Mouse (Mus musculus) erythroid progenitor cell, adult 5-6 weeks (primary cell): ENCODE data around the gene Mlxip. TPM values are rescaled to one million over a fixed set of nuclear protein-coding genes. Genes with fewer than 3 reads are reported as not detected.

Experiments
- ATAC-seq: replicated peaks from 2 replicates; pipeline ENCODE4 v1.8.0; 2016; ENCODE audit warnings: moderate number of reproducible peaks, mild to moderate bottlenecking, moderate TSS enrichment, inconsistent platforms; ENCODE audit not compliant: poor library complexity, low FRiP score, severe bottlenecking
- total RNA-seq, 2 experiments: library from RNA; stranded (forward) in 1 of 2; stranded (reverse) in 1 of 2; fragments of 150-400 nt in 1 of 2; fragments of 186-747, 209-891 nt in 1 of 2; gene quantifications; 2 replicates each; pipeline versions ENCODE4 v1.2.3 to v1.2.4; 2015 to 2017; ENCODE audit warnings: low replicate concordance in 2 of 2

Mlxip gene
- total RNA-seq, 2 experiments from 2014 or later = 2.0 to 11.3 TPM

DNA sequence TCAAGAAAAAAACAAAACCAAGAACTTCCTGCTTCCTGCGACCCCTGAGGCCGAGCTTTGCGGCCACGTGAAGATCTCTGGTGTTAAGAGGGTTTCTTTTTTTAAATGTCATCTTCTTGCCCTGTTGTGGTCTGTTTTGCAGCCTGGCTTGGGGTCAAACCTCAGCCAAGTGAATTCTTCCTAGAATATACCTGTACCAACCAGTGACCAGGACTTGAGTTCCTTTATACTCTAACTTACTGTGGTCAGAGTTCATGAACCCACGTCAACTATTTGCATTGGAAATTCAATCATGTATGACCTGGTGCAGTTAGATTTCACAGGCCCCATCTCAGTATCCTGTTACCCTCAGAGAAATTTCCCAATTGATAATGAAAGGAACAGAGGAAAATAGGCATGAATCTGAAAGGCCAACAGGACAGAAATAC, 15.1 kb upstream of the Mlxip start:
- no peak for ATAC-seq

DNA sequence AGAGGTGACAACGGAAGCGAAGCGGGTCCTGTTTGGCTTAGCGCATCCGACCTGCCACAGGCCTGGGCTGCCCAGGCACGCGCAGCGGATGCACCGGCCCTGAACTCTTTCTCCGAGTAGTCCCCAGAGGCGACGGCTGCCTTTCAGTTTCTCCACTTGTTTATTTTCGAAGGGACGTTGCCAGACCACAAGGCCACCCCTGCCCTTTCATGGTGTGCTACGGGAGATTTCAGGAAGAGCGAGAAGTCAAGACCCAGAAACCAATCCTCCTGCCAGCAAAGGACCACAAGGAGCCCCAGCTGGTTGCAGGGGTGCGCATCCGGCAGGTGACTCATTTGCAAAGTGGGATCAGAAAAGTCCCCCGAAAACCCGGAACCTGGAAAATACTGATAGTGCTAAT, 12.6 kb upstream of the Mlxip start:
- no peak for ATAC-seq

DNA sequence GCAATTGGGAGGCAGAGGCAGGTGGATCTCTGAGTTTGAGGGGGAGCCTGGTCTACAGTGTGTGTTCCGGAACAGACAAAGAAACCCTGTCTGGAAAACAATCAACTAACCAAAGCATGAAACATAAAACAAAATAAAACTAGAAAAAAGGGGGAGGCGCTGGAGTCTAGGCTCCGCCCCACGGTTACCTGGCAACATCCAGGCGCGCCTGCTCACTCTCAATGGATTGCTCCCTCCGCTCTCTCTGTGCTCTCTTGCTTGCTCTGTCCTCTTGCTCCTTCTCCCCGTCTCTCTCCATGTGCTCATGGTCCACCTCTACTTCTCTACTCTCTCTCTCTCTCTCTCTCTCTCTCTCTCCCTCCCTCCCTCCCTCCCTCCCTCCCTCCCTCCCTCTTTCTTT, 11.9 kb upstream of the Mlxip start:
- ATAC-seq = no peak

DNA sequence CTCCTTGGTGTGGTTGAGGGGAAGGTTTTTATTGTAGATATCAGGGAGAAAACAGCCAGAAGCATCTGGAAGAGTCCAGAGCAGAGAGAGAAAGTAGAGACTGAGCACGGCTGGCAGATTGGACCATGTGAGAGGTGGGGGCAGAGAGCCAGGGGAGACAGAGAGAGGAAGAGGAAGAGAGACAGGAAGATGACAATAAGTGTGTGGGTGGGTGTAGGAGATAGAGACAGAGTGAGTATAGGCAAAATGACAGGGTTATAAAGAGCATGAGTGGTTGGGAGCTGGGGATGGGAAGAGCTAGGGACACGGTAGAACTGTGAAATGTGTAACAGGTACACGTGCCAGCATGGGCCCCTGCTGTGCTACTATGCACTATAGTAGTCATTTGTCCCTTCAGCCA, 6.1 kb upstream of the Mlxip start:
- no peak for ATAC-seq

DNA sequence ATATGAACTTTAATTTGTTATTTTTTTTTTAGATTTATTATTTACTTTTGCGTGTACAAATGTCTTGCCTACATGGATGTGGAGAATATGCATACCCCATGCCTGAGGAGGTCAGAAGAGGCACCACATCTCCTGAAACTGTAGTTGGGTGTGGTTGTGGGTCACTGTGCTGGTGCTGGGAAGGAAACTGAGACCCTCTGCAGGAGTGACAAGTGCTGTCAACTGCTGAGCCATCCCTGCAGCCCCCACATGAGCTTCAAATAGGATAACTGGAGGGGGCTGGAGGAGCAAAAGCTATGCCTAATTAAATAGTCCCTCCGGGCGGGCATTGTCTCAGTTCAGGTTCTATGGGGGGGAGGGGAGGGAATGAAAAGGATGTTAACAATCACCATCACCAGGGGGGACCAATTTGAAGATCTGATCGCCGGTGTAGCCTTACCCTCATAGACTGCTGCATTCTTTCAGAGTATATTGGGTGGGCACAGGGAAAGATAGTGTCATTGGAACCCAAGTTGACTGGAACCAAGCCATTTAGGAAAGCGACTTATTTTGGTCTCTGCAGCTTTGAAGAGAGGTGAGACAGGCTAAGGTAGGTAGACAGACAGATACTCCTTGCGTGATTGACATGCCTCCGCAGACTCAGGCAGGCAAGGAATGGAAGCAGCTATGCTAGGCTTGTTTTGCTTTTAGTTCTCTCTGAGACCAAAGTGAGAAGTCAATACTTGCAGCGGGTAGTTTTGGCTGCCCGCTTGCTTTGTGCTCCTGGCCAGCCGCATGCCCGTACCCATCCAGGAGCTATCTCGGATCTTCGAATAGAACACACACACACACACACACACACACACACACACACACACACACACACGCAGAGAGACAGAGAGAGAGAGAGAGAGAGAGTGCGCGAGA, 3.8 kb upstream of the Mlxip start:
- ATAC-seq = no peak

GRCm38 (mm10) chr5:123391442-123391809, 3.2 kb upstream of the Mlxip start:
- ATAC-seq = no peak

- ATAC-seq = no peak
Measured at GRCm38 (mm10) chr5:123393786-123394302, 754 bp upstream of the Mlxip start.

DNA sequence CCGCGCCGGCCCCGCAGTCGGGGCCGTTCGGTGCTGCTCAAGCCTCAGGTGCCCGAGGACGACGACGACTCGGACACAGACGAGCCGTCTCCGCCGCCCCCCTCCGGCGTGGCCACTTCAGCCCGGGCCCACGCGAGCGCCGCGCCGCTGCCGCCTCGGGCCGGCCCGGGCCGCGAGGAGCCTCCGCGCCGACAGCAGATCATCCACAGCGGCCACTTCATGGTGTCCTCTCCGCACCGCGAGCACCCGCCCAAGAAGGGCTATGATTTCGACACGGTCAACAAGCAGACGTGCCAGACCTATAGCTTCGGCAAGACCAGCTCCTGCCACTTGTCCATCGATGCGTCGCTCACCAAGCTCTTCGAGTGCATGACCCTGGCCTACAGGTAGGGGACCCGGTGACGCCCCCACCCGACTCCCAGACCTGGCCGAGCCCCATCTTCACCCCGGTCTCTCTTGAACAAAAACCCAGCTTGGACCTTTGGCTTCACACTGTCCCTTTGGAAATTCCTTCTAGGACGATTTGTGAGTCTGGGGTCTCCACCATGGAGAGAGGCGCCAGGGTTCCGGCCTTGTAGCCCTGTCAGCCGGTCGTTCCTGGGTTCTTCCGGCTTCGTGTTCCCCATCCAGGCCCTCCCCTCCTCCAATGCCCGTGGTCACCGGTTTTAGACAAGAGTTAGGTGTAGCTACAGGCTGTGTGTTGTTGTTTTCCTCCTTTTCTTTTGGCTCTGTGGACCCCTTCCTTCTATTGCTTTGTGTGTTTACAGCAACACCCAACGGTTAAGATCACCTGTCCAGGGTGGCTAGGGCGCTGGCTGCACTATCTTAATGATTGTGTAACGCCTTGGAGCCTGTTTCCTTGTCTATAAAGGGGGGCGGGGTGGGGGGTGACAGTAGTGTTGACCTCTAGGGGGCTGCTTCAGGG, 621 bp downstream of the Mlxip start:
- ATAC-seq = peak; percentile 36; the same call in 1 of the 2 replicates

GRCm38 (mm10) chr5:123396901-123397464, 2.4 kb downstream of the Mlxip start:
- ATAC-seq = no peak

DNA sequence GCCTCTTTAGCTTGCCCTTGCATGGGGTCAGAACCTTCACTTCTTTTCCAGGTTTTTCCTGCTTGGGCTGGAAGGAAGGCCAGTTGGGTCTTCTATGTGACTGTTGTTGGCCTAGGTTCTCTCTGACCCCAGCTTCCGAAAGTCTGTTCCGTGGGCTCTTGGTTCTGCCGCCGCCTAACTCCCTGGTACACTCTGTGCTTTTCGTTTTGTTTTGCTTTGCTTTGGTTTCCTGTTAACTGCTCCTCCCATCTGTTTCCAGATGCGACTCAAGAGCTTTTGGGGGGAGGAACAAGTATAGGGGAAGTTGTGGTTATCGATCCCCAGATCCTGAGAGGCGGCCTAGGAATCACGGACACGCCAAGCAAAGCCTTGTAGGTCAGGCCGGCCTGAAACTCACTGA, 3.2 kb downstream of the Mlxip start:
- no peak for ATAC-seq

GRCm38 (mm10) chr5:123398856-123399498, 4.4 kb downstream of the Mlxip start:
- no peak for ATAC-seq

DNA sequence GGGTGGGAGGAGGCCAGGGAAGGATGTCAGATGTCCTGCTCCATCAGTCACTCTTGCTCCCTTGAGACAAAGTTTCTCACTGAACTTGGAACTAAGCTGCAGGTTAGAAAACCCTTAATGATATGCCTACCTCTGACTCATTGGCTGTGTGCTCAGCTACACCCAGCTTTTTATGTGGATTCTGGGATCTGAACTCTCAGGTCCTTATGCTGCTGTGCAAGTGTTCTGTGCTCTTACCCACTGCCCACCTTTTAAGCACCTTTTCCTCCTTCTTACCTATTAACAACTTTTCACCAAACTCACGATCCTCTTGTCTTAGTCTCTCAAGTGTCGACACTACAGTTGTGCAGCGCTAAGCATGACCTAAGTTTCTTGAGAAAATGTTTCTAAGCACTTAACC, 9.9 kb downstream of the Mlxip start:
- no peak for ATAC-seq

GRCm38 (mm10) chr5:123406952-123407351, 12.4 kb downstream of the Mlxip start:
- no peak for ATAC-seq

GRCm38 (mm10) chr5:123408176-123408575, 13.6 kb downstream of the Mlxip start:
- no peak for ATAC-seq

GRCm38 (mm10) chr5:123412193-123412592, 17.6 kb downstream of the Mlxip start:
- ATAC-seq = no peak

GRCm38 (mm10) chr5:123413866-123414363, 19.3 kb downstream of the Mlxip start:
- no peak for ATAC-seq

GRCm38 (mm10) chr5:123416149-123416548, 21.6 kb downstream of the Mlxip start:
- no peak for ATAC-seq

- 0 out of 2 replicates have a peak, but pooled peaks have one; percentile 30 for ATAC-seq
Measured at GRCm38 (mm10) chr5:123416566-123417518, 22.2 kb downstream of the Mlxip start.
